Mouse (Mus musculus) neural tube, embryonic 12.5 days (tissue): ENCODE results near the gene Tmem92. TPM values are rescaled to one million over a fixed set of nuclear protein-coding genes. Genes with fewer than 3 reads are reported as not detected.

Experiments used
- polyA plus RNA-seq: library from polyadenylated mRNA; unstranded; fragments of >200 nt; fragmentation: Nextera tagmentation; extraction: Ambion mirVana; gene quantifications from 2 replicates; pipeline ENCODE4 v1.2.1, GENCODE M21; 2016

Gene Tmem92
- polyA plus RNA-seq, 1 experiment from 2014 or later: not detected

Other genes with a start within 250 kb of the Tmem92 start
- 3.8 and 4.1 TPM in 2 replicates for gene Rsad1, start 233.4 kb downstream of the Tmem92 start, polyA plus RNA-seq
- 1.3 and 1.5 TPM in 2 replicates for gene Chad, start 217.7 kb downstream of the Tmem92 start, polyA plus RNA-seq
- gene Acsf2, start 180.8 kb downstream of the Tmem92 start, polyA plus RNA-seq: 2.6 and 3.7 TPM in 2 replicates
- gene Lrrc59, start 152.9 kb downstream of the Tmem92 start, polyA plus RNA-seq: 201 and 203 TPM in 2 replicates
- 128 and 134 TPM in 2 replicates for gene Mrpl27, start 128.9 kb downstream of the Tmem92 start, polyA plus RNA-seq
- 19.8 and 23.0 TPM in 2 replicates for gene Eme1, start 128.7 kb downstream of the Tmem92 start, polyA plus RNA-seq
- 18.5 and 19.5 TPM in 2 replicates for gene Xylt2, start 105.2 kb downstream of the Tmem92 start, polyA plus RNA-seq
- gene Gm11541, start 78.2 kb downstream of the Tmem92 start, polyA plus RNA-seq: 0.15 TPM in 1 of 2 replicates, not detected in the other
- not detected in 2 replicates for gene Cdc34b, start 40.9 kb downstream of the Tmem92 start, polyA plus RNA-seq
- 209 and 219 TPM in 2 replicates for gene Col1a1, start 153.5 kb upstream of the Tmem92 start, polyA plus RNA-seq
- not detected in 2 replicates for gene Hils1, start 184.9 kb upstream of the Tmem92 start, polyA plus RNA-seq
- 0.80 and 0.90 TPM in 2 replicates for gene Sgca, start 193.6 kb upstream of the Tmem92 start, polyA plus RNA-seq
- 18.2 and 19.7 TPM in 2 replicates for gene Ppp1r9b, start 208.3 kb upstream of the Tmem92 start, polyA plus RNA-seq
- gene Samd14, start 227.2 kb upstream of the Tmem92 start, polyA plus RNA-seq: 101 and 106 TPM in 2 replicates